Mouse (Mus musculus) olfactory bulb, adult 2 months (tissue): ENCODE measurements at regions not wholly inside any gene's neighbourhood (a gene's known extent, or its start where the extent isn't known, plus 50 kb on each side); places are given as distances from the start of the nearest gene placed in this dataset.

Source experiments
- H3K27ac ChIP-seq: fragments of 200-500 bp; 2 replicates; pipeline ENCODE4 v1.5.1; 2012; ENCODE audit warnings: low read depth, low read length; ENCODE audit not compliant: insufficient read depth
- H3K4me1 ChIP-seq: fragments of 200-500 bp; 2 replicates; pipeline ENCODE4 v1.6.1; 2012; ENCODE audit warnings: low read length; ENCODE audit not compliant: control insufficient read depth, insufficient read depth
- H3K4me3 ChIP-seq: fragments of 200-500 bp; 2 replicates; pipeline ENCODE4 v1.5.1; 2012; ENCODE audit warnings: mild to moderate bottlenecking, low read depth, low read length, moderate library complexity; ENCODE audit not compliant: insufficient read depth
- CTCF ChIP-seq: fragments of 200-500 bp; IDR thresholded peaks from 2 replicates; pipeline ENCODE4 v1.5.1; 2012; ENCODE audit warnings: low read depth, mild to moderate bottlenecking, low read length, moderate library complexity; ENCODE audit not compliant: insufficient read depth
- POLR2A ChIP-seq: fragments of 200-500 bp; IDR thresholded peaks from 2 replicates; pipeline ENCODE4 v1.6.1; 2012; ENCODE audit warnings: mild to moderate bottlenecking, low read depth, low read length, moderate library complexity; ENCODE audit not compliant: insufficient read depth
- WGBS: fragments of 180-500 bp; shearing (Covaris S2); methylation state at CpG from one replicate; pipeline ENCODE4 v1.1.7; 2018; 5-methylcytosine and 5-hydroxymethylcytosine counted together

DNA sequence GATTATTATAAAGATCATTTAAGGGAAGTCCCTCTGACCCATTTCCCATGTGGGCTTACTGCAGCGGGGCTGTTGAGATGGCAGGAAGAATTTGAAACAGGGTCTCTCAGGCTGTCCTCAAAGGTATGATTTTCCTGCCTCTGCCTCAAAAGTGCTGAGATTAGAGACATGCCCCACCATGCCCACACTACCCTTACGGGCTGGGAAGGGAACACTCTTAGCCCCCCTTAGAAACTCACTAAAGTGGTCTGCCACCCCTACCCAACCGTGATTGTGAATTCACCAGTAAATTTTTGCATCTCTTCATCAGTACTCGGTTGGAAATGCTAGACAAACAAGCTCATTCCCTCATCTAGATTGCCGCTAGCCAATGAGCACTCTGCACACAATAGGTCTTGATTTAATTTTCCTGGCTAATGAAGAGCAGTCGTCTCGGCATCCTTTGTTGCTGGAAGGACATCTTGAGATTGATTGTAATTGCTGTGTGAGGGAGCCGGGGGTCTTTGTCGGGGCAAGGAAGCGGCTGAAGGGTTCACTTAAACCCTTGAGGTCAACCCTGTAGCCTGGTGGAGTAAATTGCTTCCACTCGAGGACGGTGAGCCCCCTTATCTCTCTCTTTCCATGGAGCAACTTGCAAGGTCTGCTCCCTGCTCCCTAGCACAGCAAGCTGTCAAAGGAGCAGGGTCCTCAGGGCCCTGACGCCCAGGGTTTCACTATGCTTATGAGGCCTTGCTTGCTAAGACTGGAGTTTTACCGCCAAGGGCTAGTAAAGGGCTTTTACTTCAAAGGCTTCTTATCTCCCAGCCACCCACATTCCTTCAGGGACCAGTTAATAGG lies 51.7 kb upstream of the Tiam2 start:
- no peak overlapping the region for H3K27ac ChIP-seq
- 69% methylated on average over 14 of the region's 14 CpGs for WGBS
- H3K4me1 ChIP-seq: no peaks in the 10 kb centered on the region
- no peak for TF ChIP-seq CTCF
- no peak for TF ChIP-seq POLR2A
- no peak overlapping the region for H3K4me3 ChIP-seq
